Mouse (Mus musculus) embryo, embryonic 11 days (tissue): ENCODE results near the gene Vmn2r24.
"Not testable (repeated sequence)": the region's sequence is repeated elsewhere in the genome, so short reads cannot be mapped to it uniquely, and the experiment has no call there.

ENCODE experiments used
- DNase-seq: peaks from one replicate; pipeline ENCODE4 v3.0.0-alpha.2; 2015

Vmn2r24 gene

GRCm38 (mm10) chr6:123778579-123778978 lies at the start of gene Vmn2r24:
TSS of gene Vmn2r24 (plus strand) at chr6:123778879.
- no peak for DNase-seq

- DNase-seq = no peak
Measured at GRCm38 (mm10) chr6:123770031-123770430, 8.6 kb upstream of the Vmn2r24 start.

GRCm38 (mm10) chr6:123784857-123785256 lies 6.2 kb downstream of the Vmn2r24 start:
- no peak for DNase-seq

GRCm38 (mm10) chr6:123793746-123794145 lies 15.1 kb downstream of the Vmn2r24 start:
- no peak for DNase-seq

GRCm38 (mm10) chr6:123810291-123810690 lies 31.6 kb downstream of the Vmn2r24 start:
- DNase-seq = not testable (repeated sequence)

GRCm38 (mm10) chr6:123819951-123820350 lies 41.3 kb downstream of the Vmn2r24 start:
- no peak for DNase-seq

GRCm38 (mm10) chr6:123853363-123853762 lies 74.7 kb downstream of the Vmn2r24 start, which contains the start of gene Vmn2r25:
TSS of gene Vmn2r25 (minus strand) at chr6:123853463.
- not testable (repeated sequence) for DNase-seq
